Mouse (Mus musculus) gastrocnemius, adult 2 months (tissue): ENCODE measurements around the gene Cyp2b23. TPM values are rescaled to one million over a fixed set of nuclear protein-coding genes. Genes with fewer than 3 reads are reported as not detected.
"Not testable (repeated sequence)": the region's sequence is repeated elsewhere in the genome, so short reads cannot be mapped to it uniquely, and the experiment has no call there.

Experiments used
- DNase-seq: peaks from one replicate; pipeline ENCODE4 v3.0.0; 2022
- H3K27ac ChIP-seq: fragments of 200-600 bp; 2 replicates; pipeline ENCODE4 v1.8.1; 2022; ENCODE audit warnings: mild to moderate bottlenecking
- H3K4me3 ChIP-seq: fragments of 200-600 bp; 2 replicates; pipeline ENCODE4 v1.8.1; 2022; ENCODE audit warnings: mild to moderate bottlenecking, moderate library complexity
- CTCF ChIP-seq: fragments of 200-600 bp; IDR thresholded peaks from 2 replicates; pipeline ENCODE4 v1.8.1; 2022; ENCODE audit warnings: antibody characterized with exemption, mild to moderate bottlenecking, moderate library complexity
- intact Hi-C: fragments of 180-260 bp; cut with DNase I; formaldehyde crosslinking; loops from one replicate; pipeline ENCODE4 v1.15.1; 2025
- long read RNA-seq, 2 experiments: library from polyadenylated mRNA; stranded (forward); transcript quantifications; one replicate each; pipeline ENCODE4 v2.0.0; 2021
- total RNA-seq, 2 experiments: library from RNA; stranded (reverse); gene quantifications; 2 replicates each; pipeline ENCODE4 v1.2.3; 2021

Cyp2b23 gene
- not detected for total RNA-seq
- long read RNA-seq, experiment 1 = 0 reads
- long read RNA-seq, experiment 2 = 0 reads

GRCm38 (mm10) chr7:26686337-26686736, at the start of gene Cyp2b23:
Gene Cyp2b23, minus strand, starts transcription at chr7:26686437.
- H3K4me3 ChIP-seq = no peak within 1 kb of the TSS

GRCm38 (mm10) chr7:26711061-26711460, 24.8 kb upstream of the Cyp2b23 start:
- Histone ChIP-seq H3K27ac (no peak overlapping the region), H3K4me3 (no peak overlapping the region)
- intact Hi-C loops = no loop called here
- TF ChIP-seq CTCF = no peak
- DNase-seq = no peak

More at GRCm38 (mm10) chr7:26686337-26686736, at the start of gene Cyp2b23:
- TF ChIP-seq CTCF = no peak
- no peak for DNase-seq
- intact Hi-C loops = no loop called here
- no peak within 1 kb of the TSS for H3K27ac ChIP-seq

- Histone ChIP-seq H3K4me3 (no peak overlapping the region), H3K27ac (no peak overlapping the region)
- intact Hi-C loops = no loop called here
- no peak for TF ChIP-seq CTCF
- DNase-seq = no peak
These were observed 20.8 kb upstream of the Cyp2b23 start for GRCm38 (mm10) chr7:26707061-26707460.

GRCm38 (mm10) chr7:26706191-26706590, 20.0 kb upstream of the Cyp2b23 start:
- H3K4me3 ChIP-seq, H3K27ac ChIP-seq, DNase-seq, intact Hi-C loops: not testable (repeated sequence)

- intact Hi-C loops = no loop called here
- Histone ChIP-seq H3K27ac (no peak overlapping the region), H3K4me3 (no peak overlapping the region)
- no peak for DNase-seq
- TF ChIP-seq CTCF = no peak
These were observed 13.9 kb upstream of the Cyp2b23 start for GRCm38 (mm10) chr7:26700151-26700550.

- Histone ChIP-seq H3K4me3 (no peak overlapping the region), H3K27ac (no peak overlapping the region)
- DNase-seq = no peak
- no peak for TF ChIP-seq CTCF
- intact Hi-C loops = no loop called here
These were observed 524 bp downstream of the Cyp2b23 start for GRCm38 (mm10) chr7:26685713-26686112.

- DNase-seq, intact Hi-C loops, H3K4me3 ChIP-seq, H3K27ac ChIP-seq: not testable (repeated sequence)
These were observed 18.8 kb downstream of the Cyp2b23 start for GRCm38 (mm10) chr7:26667466-26667865.

GRCm38 (mm10) chr7:26666011-26666410, 20.2 kb downstream of the Cyp2b23 start:
- Histone ChIP-seq H3K27ac (no peak overlapping the region), H3K4me3 (no peak overlapping the region)
- no peak for DNase-seq
- TF ChIP-seq CTCF = no peak
- intact Hi-C loops = no loop called here

GRCm38 (mm10) chr7:26618364-26618763, 67.9 kb downstream of the Cyp2b23 start, which contains the start of gene Vmn1r185:
Gene Vmn1r185, minus strand, starts transcription at chr7:26618464.
- DNase-seq, intact Hi-C loops, H3K27ac ChIP-seq, H3K4me3 ChIP-seq: not testable (repeated sequence)

Other genes starting within 250 kb of the Cyp2b23 start
- gene Nlrp9a, start 151.4 kb downstream of the Cyp2b23 start, total RNA-seq = not detected
- not detected for gene Vmn1r185, start 68.0 kb downstream of the Cyp2b23 start, total RNA-seq
- not detected for gene Cyp2b19, start 70.7 kb upstream of the Cyp2b23 start, total RNA-seq
- not detected for gene Cyp2g1, start 122.5 kb upstream of the Cyp2b23 start, total RNA-seq
- gene Cyp2a5, start 148.9 kb upstream of the Cyp2b23 start, total RNA-seq = not detected